Mouse (Mus musculus): ENCODE results near the gene Tamm41. TPM values are rescaled to one million over a fixed set of nuclear protein-coding genes. Genes with fewer than 3 reads are reported as not detected.

Tamm41 gene
- total RNA-seq, 2 experiments from 2014 or later: 31.2 to 31.8 TPM

Other genes starting within 250 kb of the Tamm41 start
- 10 to 100 TPM; 57.6 to 59.9 TPM for gene Vgll4, start 67.9 kb downstream of the Tamm41 start, total RNA-seq (2021)
- gene Syn2, start 97.0 kb upstream of the Tamm41 start, total RNA-seq (2021): 10 to 100 TPM; 30.8 to 43.9 TPM
- gene Gm17482, start 189.5 kb upstream of the Tamm41 start, total RNA-seq (2021): not detected
- gene Timp4, start 214.3 kb upstream of the Tamm41 start, total RNA-seq (2021): 1 to 10 TPM; 1.1 to 1.9 TPM